Mouse (Mus musculus) CH12.LX (cell line): ENCODE results near the gene Tlr9.

Source experiments
- CHD1 ChIP-seq: IDR thresholded peaks from 2 replicates; pipeline ENCODE4 v1.6.1; 2012; ENCODE audit warnings: low read depth, low read length, improper control_type of control experiment, inconsistent platforms
- CHD2 ChIP-seq: IDR thresholded peaks from 2 replicates; pipeline ENCODE4 v1.6.1; 2011; ENCODE audit warnings: low read length, improper control_type of control experiment
- CTCF ChIP-seq, 2 experiments: IDR thresholded peaks in 1 of 2; conservative IDR thresholded peaks in 1 of 2; 2 replicates each; pipeline ENCODE4 v1.5.1; 2011 to 2012; ENCODE audit warnings: low read depth in 2 of 2, low read length in 2 of 2, improper control_type of control experiment in 1 of 2, inconsistent platforms in 1 of 2, mild to moderate bottlenecking in 1 of 2, moderate library complexity in 1 of 2
- JUND ChIP-seq: conservative IDR thresholded peaks from 2 replicates; pipeline ENCODE4 v1.6.1; 2011; ENCODE audit warnings: low read depth, low read length, improper control_type of control experiment
- MYC ChIP-seq: IDR thresholded peaks from 2 replicates; pipeline ENCODE4 v1.6.1; 2011; ENCODE audit warnings: low read depth, mild to moderate bottlenecking, improper control_type of control experiment, low read length
- NELFE ChIP-seq: IDR thresholded peaks from 2 replicates; pipeline ENCODE4 v1.6.1; 2011; ENCODE audit warnings: low read depth, low read length, improper control_type of control experiment
- POLR2A ChIP-seq: IDR thresholded peaks from 2 replicates; pipeline ENCODE4 v1.6.1; 2011; ENCODE audit warnings: low read depth, mild to moderate bottlenecking, improper control_type of control experiment, low read length
- POLR2AphosphoS2 ChIP-seq: IDR thresholded peaks from 2 replicates; pipeline ENCODE4 v1.6.1; 2011; ENCODE audit warnings: low read depth, low read length, improper control_type of control experiment
- RCOR1 ChIP-seq: conservative IDR thresholded peaks from 2 replicates; pipeline ENCODE4 v1.6.1; 2012; ENCODE audit warnings: low read depth, mild to moderate bottlenecking, inconsistent platforms, low read length, improper control_type of control experiment
- UBTF ChIP-seq: IDR thresholded peaks from 2 replicates; pipeline ENCODE4 v1.6.1; 2012; ENCODE audit warnings: low read depth, mild to moderate bottlenecking, inconsistent platforms, low read length, improper control_type of control experiment, moderate library complexity
- USF2 ChIP-seq: conservative IDR thresholded peaks from 2 replicates; pipeline ENCODE4 v1.6.1; 2011; ENCODE audit warnings: low read depth, low read length, improper control_type of control experiment
- ZC3H11A ChIP-seq: IDR thresholded peaks from 2 replicates; pipeline ENCODE4 v1.6.1; 2012; ENCODE audit warnings: low read depth, mild to moderate bottlenecking, inconsistent platforms, low read length, improper control_type of control experiment
- ZNF384 ChIP-seq: IDR thresholded peaks from 2 replicates; pipeline ENCODE4 v1.6.1; 2012; ENCODE audit warnings: low read depth, low read length, improper control_type of control experiment, inconsistent platforms

DNA sequence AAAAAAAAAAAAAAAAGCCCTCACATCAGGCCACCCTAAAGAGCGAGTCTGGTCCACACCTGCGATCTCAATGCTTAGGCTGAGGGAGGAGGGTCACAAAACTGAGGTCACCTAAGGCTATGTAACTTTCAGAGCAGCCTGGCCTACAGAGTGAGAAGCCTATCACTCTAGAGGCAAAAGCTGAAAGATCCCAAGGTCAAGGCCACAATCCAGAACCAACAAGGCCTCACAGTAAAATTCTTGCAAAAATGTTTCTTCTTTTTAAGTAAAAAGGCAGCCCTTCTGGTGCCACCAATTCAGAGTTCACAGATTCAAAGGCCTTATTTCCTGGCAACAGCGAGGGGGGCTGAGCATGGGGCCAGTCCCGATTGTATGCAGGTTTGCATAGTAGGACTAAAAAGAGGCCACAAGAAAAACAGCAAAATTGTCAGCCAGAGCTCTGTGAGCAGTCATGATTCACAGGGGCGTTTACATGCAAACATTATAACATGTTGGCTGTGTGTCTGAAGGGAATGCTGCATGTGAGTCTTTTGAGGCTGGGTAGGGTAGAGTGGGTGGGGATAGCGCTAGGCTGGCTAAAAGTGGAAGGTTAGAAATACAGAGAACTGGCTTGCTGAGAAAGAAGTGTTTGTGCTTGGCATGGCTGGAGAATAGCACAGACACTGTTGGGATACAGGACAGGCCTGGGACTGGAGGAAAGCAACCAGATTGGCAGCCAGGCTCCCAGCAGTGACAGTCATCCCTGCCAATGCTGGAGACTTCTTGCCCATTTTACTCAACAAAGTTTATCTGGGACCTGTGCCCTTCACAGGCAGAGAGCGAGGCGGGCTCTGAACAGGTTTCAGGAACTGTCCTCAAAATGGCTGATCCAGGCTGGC lies 28.2 kb upstream of the Tlr9 start:
- TF ChIP-seq UBTF: no peak
- TF ChIP-seq POLR2AphosphoS2: no peak
- no peak for TF ChIP-seq CTCF (conservative IDR thresholded peaks at IDR 0.05 in 1 of 2, IDR thresholded peaks at IDR 0.05 in 1 of 2; ENCODE audit: low read depth in 2 of 2, low read length in 2 of 2)
- no peak for TF ChIP-seq ZC3H11A
- TF ChIP-seq CHD2: no peak
- TF ChIP-seq RCOR1: no peak
- TF ChIP-seq ZNF384: no peak
- TF ChIP-seq NELFE: no peak
- no peak for TF ChIP-seq CHD1
- no peak for TF ChIP-seq POLR2A
- no peak for TF ChIP-seq MYC
- TF ChIP-seq JUND: no peak
- TF ChIP-seq USF2: no peak
